Mouse (Mus musculus) CH12.LX (cell line): ENCODE measurements at regions not wholly inside any gene's neighbourhood (a gene's known extent, or its start where the extent isn't known, plus 50 kb on each side); places are given as distances from the start of the nearest gene placed in this dataset.

Experiments
- DNase-seq: peaks from one replicate; pipeline ENCODE4 v3.0.0-alpha.2; 2013; ENCODE audit errors: extremely low read depth
- H3K27ac ChIP-seq: 2 replicates; pipeline ENCODE4 v1.5.1; 2012; ENCODE audit warnings: low read depth, mild to moderate bottlenecking, control low read depth, moderate library complexity; ENCODE audit not compliant: insufficient read depth
- H3K27me3 ChIP-seq: replicated peaks from 2 replicates; pipeline ENCODE3; 2012; ENCODE audit warnings: inconsistent platforms
- H3K36me3 ChIP-seq, 2 experiments: replicated peaks in 1 of 2; 2 replicates each; pipeline versions ENCODE3 to v1.6.1; 2012; ENCODE audit warnings: inconsistent platforms in 1 of 2, low read length in 1 of 2, mild to moderate bottlenecking in 1 of 2, mixed read lengths in 1 of 2, moderate library complexity in 1 of 2; ENCODE audit not compliant: control insufficient read depth in 1 of 2, insufficient read depth in 1 of 2
- H3K4me1 ChIP-seq, 2 experiments: 2 replicates each; pipeline ENCODE4 v1.6.1; 2012; ENCODE audit warnings: inconsistent platforms in 1 of 2, moderate library complexity in 1 of 2; ENCODE audit not compliant: insufficient read depth in 2 of 2, control insufficient read depth in 1 of 2
- H3K4me2 ChIP-seq: 2 replicates; pipeline ENCODE4 v1.6.1; 2012; ENCODE audit warnings: low read depth, mild to moderate bottlenecking, control low read depth; ENCODE audit not compliant: poor library complexity, insufficient read depth, severe bottlenecking
- H3K4me3 ChIP-seq, 3 experiments: fragments of 150-350 bp in 1 of 3; sonication (generic) in 1 of 3; replicated peaks in 1 of 3; 2 replicates each; pipeline versions ENCODE3 to v1.5.1; 2011 to 2012; ENCODE audit warnings: low read depth in 2 of 3, low read length in 2 of 3, mild to moderate bottlenecking in 2 of 3, moderate library complexity in 2 of 3, control low read depth in 1 of 3, improper control_type of control experiment in 1 of 3, inconsistent platforms in 1 of 3, mixed read lengths in 1 of 3; ENCODE audit not compliant: poor library complexity in 1 of 3
- H3K79me2 ChIP-seq: replicated peaks from 2 replicates; pipeline ENCODE4 v1.6.1; 2012; ENCODE audit warnings: mild to moderate bottlenecking, moderate library complexity; ENCODE audit not compliant: control insufficient read depth, poor library complexity, insufficient read depth, severe bottlenecking; ENCODE audit errors: extremely low read depth
- H3K9ac ChIP-seq: 2 replicates; pipeline ENCODE4 v1.6.1; 2012; ENCODE audit warnings: low read depth, mild to moderate bottlenecking, control low read depth, moderate library complexity; ENCODE audit not compliant: insufficient read depth
- H3K9me3 ChIP-seq: replicated peaks from 2 replicates; pipeline ENCODE3; 2012; ENCODE audit warnings: low read length, inconsistent platforms, mixed read lengths
- BHLHE40 ChIP-seq: IDR thresholded peaks from 2 replicates; pipeline ENCODE4 v1.6.1; 2011; ENCODE audit warnings: mild to moderate bottlenecking, low read depth, low read length, improper control_type of control experiment
- CHD2 ChIP-seq: IDR thresholded peaks from 2 replicates; pipeline ENCODE4 v1.6.1; 2011; ENCODE audit warnings: low read length, improper control_type of control experiment
- E2F4 ChIP-seq: IDR thresholded peaks from 2 replicates; pipeline ENCODE4 v1.6.1; 2011; ENCODE audit warnings: low read depth, low read length, improper control_type of control experiment; ENCODE audit not compliant: insufficient replicate concordance
- ELF1 ChIP-seq: IDR thresholded peaks from 2 replicates; pipeline ENCODE4 v1.6.1; 2014; ENCODE audit warnings: low read depth, mild to moderate bottlenecking, inconsistent platforms, low read length, improper control_type of control experiment
- EP300 ChIP-seq: IDR thresholded peaks from 2 replicates; pipeline ENCODE4 v1.6.1; 2011; ENCODE audit warnings: low read length, improper control_type of control experiment
- GABPA ChIP-seq: IDR thresholded peaks from 2 replicates; pipeline ENCODE4 v1.6.1; 2012; ENCODE audit warnings: low read depth, low read length, improper control_type of control experiment, inconsistent platforms; ENCODE audit not compliant: insufficient replicate concordance
- HCFC1 ChIP-seq: IDR thresholded peaks from 2 replicates; pipeline ENCODE4 v1.6.1; 2012; ENCODE audit warnings: low read depth, mild to moderate bottlenecking, inconsistent platforms, low read length, improper control_type of control experiment
- IRF4 ChIP-seq: IDR thresholded peaks from 2 replicates; pipeline ENCODE4 v1.6.1; 2014; ENCODE audit warnings: low read depth, mild to moderate bottlenecking, inconsistent platforms, low read length, improper control_type of control experiment
- JUND ChIP-seq: conservative IDR thresholded peaks from 2 replicates; pipeline ENCODE4 v1.6.1; 2011; ENCODE audit warnings: low read depth, low read length, improper control_type of control experiment
- MAFK ChIP-seq: IDR thresholded peaks from 2 replicates; pipeline ENCODE4 v1.6.1; 2011; ENCODE audit warnings: low read length, improper control_type of control experiment; ENCODE audit not compliant: insufficient replicate concordance
- MAX ChIP-seq: IDR thresholded peaks from 2 replicates; pipeline ENCODE4 v1.6.1; 2011; ENCODE audit warnings: low read length, improper control_type of control experiment
- MAZ ChIP-seq: IDR thresholded peaks from 2 replicates; pipeline ENCODE4 v1.6.1; 2012; ENCODE audit warnings: low read depth, mild to moderate bottlenecking, inconsistent platforms, low read length, improper control_type of control experiment, moderate library complexity
- MEF2A ChIP-seq: IDR thresholded peaks from 2 replicates; pipeline ENCODE4 v1.6.1; 2014; ENCODE audit warnings: low read depth, mild to moderate bottlenecking, inconsistent platforms, low read length, improper control_type of control experiment, borderline replicate concordance
- MXI1 ChIP-seq: IDR thresholded peaks from 2 replicates; pipeline ENCODE4 v1.6.1; 2011; ENCODE audit warnings: mild to moderate bottlenecking, low read depth, low read length, improper control_type of control experiment
- MYC ChIP-seq: IDR thresholded peaks from 2 replicates; pipeline ENCODE4 v1.6.1; 2011; ENCODE audit warnings: low read depth, mild to moderate bottlenecking, improper control_type of control experiment, low read length
- NELFE ChIP-seq: IDR thresholded peaks from 2 replicates; pipeline ENCODE4 v1.6.1; 2011; ENCODE audit warnings: low read depth, low read length, improper control_type of control experiment
- NRF1 ChIP-seq: IDR thresholded peaks from 2 replicates; pipeline ENCODE4 v1.6.1; 2014; ENCODE audit warnings: low read depth, mild to moderate bottlenecking, inconsistent platforms, low read length, improper control_type of control experiment, moderate library complexity
- PAX5 ChIP-seq: IDR thresholded peaks from 2 replicates; pipeline ENCODE4 v1.6.1; 2012; ENCODE audit warnings: low read length, inconsistent platforms, mixed read lengths
- POLR2AphosphoS2 ChIP-seq: IDR thresholded peaks from 2 replicates; pipeline ENCODE4 v1.6.1; 2011; ENCODE audit warnings: low read depth, low read length, improper control_type of control experiment
- RAD21 ChIP-seq: IDR thresholded peaks from 2 replicates; pipeline ENCODE4 v1.6.1; 2011; ENCODE audit warnings: low read depth, mild to moderate bottlenecking, low read length, improper control_type of control experiment, moderate library complexity
- SMC3 ChIP-seq: IDR thresholded peaks from 2 replicates; pipeline ENCODE4 v1.6.1; 2011; ENCODE audit warnings: low read depth, low read length, improper control_type of control experiment
- TBP ChIP-seq: conservative IDR thresholded peaks from 2 replicates; pipeline ENCODE4 v1.6.1; 2011; ENCODE audit warnings: low read depth, low read length, improper control_type of control experiment
- TCF12 ChIP-seq: IDR thresholded peaks from 2 replicates; pipeline ENCODE4 v1.6.1; 2014; ENCODE audit warnings: low read depth, mild to moderate bottlenecking, inconsistent platforms, low read length, improper control_type of control experiment
- USF1 ChIP-seq: IDR thresholded peaks from 2 replicates; pipeline ENCODE4 v1.6.1; 2014; ENCODE audit warnings: low read depth, mild to moderate bottlenecking, inconsistent platforms, low read length, improper control_type of control experiment
- ZMIZ1 ChIP-seq: IDR thresholded peaks from 2 replicates; pipeline ENCODE4 v1.6.1; 2012; ENCODE audit warnings: low read depth, mild to moderate bottlenecking, inconsistent platforms, low read length, improper control_type of control experiment
- ZNF384 ChIP-seq: IDR thresholded peaks from 2 replicates; pipeline ENCODE4 v1.6.1; 2012; ENCODE audit warnings: low read depth, low read length, improper control_type of control experiment, inconsistent platforms
- dilution Hi-C: fragments of 300-500 bp; cut with MboI; formaldehyde crosslinking; loops from 2 replicates; pipeline ENCODE4 v1.14.3; 2020; ENCODE audit warnings: low sequenced_read_pairs; ENCODE audit not compliant: extremely low pct_unique_long_range_greater_than_20kb, extremely low pct_ligation_motif_present
- in situ Hi-C: fragments of 300-500 bp; cut with MboI; formaldehyde crosslinking; loops from 3 replicates; pipeline ENCODE4 v1.14.3; 2019; ENCODE audit warnings: low sequenced_read_pairs, low pct_ligation_motif_present, low pct_unique_long_range_greater_than_20kb, mixed read lengths

DNA sequence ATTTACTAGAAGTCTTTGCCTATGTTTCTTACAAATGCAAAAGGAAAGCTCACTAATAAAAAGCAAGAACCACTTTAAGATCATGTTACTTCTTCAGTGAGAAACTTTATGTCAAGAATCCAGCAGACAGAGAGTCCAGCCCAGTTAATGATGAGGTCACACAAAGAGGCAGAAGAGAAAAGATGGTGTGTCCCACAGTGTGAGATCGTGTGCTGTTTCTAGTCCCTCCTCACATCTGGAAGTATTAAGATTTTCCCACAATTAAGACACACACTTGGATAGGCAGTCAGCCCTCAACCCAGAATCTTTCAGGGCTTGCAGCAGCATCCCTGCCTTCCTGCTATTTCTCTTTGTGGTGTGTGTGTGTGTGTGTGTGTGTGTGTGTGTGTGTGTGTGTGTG, 118.7 kb upstream of the Spin1 start:
- Histone ChIP-seq H3K36me3 (no peaks in the 10 kb centered on the region), H3K27ac (no peak overlapping the region), H3K9ac (no peak overlapping the region), H3K4me2 (no peak overlapping the region), H3K4me1 (peaks cover 0 to 3% of the 10 kb centered on the region in 2 experiments; a peak in 1 of 4 replicates), H3K9me3 (no peaks in the 10 kb centered on the region), H3K4me3 (no peak overlapping the region), H3K79me2 (no peaks in the 10 kb centered on the region), H3K27me3 (no peaks in the 10 kb centered on the region)
- no peak for TF ChIP-seq NELFE
- TF ChIP-seq CHD2, result no peak
- no peak for TF ChIP-seq POLR2AphosphoS2
- TF ChIP-seq MAFK, result no peak
- TF ChIP-seq USF1, result no peak
- TF ChIP-seq NRF1, result no peak
- TF ChIP-seq MEF2A, result no peak
- no peak for TF ChIP-seq EP300
- no peak for TF ChIP-seq TCF12
- no peak for TF ChIP-seq IRF4
- TF ChIP-seq RAD21, result no peak
- TF ChIP-seq SMC3, result no peak
- TF ChIP-seq HCFC1, result no peak
- TF ChIP-seq MAX, result no peak
- TF ChIP-seq PAX5, result no peak
- no peak for TF ChIP-seq ZMIZ1
- no peak for TF ChIP-seq BHLHE40
- DNase-seq, result no peak
- in situ Hi-C loops, result no loop called here
- dilution Hi-C loops, result no loop called here

DNA sequence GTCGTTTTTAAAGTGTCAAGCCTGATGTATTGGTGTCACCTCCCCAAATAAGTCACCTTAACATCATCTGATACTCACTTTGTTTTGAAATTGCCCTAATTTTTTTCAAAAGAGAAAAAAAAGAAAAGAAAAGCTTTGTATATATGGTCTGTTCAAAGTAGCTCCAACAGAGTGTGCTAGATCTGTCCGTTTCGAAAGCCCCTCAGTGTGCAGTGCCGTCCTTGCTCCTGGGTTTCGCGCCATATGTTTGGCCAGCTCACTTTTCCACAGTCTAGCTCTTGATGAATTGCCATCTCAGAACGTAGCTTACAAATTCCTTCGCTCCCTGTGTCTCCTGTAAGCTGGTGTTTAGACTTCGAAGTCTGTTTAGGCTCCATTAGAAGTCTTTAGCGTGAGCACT, 117.7 kb upstream of the Spin1 start:
- TF ChIP-seq MAFK (no peak), SMC3 (no peak), ELF1 (no peak), NELFE (no peak), MAZ (no peak), TBP (no peak), JUND (no peak), ZNF384 (no peak), BHLHE40 (no peak), GABPA (no peak), POLR2AphosphoS2 (no peak), E2F4 (no peak), NRF1 (no peak), MXI1 (no peak), RAD21 (no peak), HCFC1 (no peak), MYC (no peak)
- Histone ChIP-seq H3K79me2 (no peaks in the 10 kb centered on the region), H3K27ac (no peak overlapping the region), H3K27me3 (no peaks in the 10 kb centered on the region), H3K36me3 (no peaks in the 10 kb centered on the region), H3K4me2 (no peak overlapping the region), H3K9me3 (no peaks in the 10 kb centered on the region), H3K9ac (no peak overlapping the region), H3K4me1 (no peaks in the 10 kb centered on the region), H3K4me3 (no peak overlapping the region)
- in situ Hi-C loops (no loop called here), dilution Hi-C loops (no loop called here)
- DNase-seq, result no peak
